Mouse (Mus musculus): ENCODE measurements around the gene 4931422A03Rik. TPM values are rescaled to one million over a fixed set of nuclear protein-coding genes. Genes with fewer than 3 reads are reported as not detected.
"Not testable (repeated sequence)": the region's sequence is repeated elsewhere in the genome, so short reads cannot be mapped to it uniquely, and the experiment has no call there.

The 4931422A03Rik gene
- total RNA-seq, 1 experiment from 2014 or later, result not detected

DNA sequence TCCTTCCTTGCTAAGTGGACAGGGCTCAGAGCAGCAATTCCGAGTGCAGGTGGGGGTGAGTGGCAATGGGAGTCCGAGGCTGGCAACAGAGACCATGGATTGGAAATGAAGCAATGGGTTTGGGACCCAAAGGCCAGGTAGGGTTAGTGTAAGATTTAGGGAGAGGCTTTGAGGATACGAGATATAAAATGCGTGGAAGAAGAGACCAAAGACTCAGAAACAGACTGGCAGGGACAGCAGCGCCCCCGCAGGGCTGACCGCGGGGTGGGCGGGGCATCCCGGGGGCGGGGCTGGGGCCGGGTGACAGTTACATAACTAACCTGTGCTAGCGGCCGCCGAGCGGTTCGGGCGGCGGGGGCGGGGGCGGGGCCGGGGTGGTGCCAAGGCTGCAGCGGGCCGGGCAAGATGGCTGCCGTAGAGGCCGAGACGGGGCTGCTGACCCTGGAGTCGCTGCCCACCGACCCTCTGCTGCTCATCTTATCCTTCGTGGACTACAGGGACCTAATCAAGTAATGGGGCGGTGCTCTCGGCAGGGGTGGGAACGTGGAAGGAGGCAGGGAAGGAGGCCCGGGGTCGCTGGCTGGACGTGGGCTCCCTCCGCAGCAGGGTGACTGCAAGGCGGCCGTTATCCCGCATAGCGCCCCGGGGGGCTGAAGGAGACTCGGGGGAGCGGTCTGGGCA lies 563 bp downstream of the 4931422A03Rik start, which contains the start of gene Fbxo3:
Fbxo3 (plus strand) TSS at position 264 of the 681 bp plus-strand sequence.
- peak; percentile 93 for DNase-seq

GRCm38 (mm10) chr2:104024656-104025055 lies 3.5 kb downstream of the 4931422A03Rik start:
- no peak for DNase-seq

GRCm38 (mm10) chr2:104023096-104023495 lies 5.1 kb downstream of the 4931422A03Rik start:
- DNase-seq, result no peak

GRCm38 (mm10) chr2:104008853-104009252 lies 19.3 kb downstream of the 4931422A03Rik start:
- not testable (repeated sequence) for DNase-seq

GRCm38 (mm10) chr2:104007793-104008519 lies 20.2 kb downstream of the 4931422A03Rik start:
- no peak for DNase-seq

DNA sequence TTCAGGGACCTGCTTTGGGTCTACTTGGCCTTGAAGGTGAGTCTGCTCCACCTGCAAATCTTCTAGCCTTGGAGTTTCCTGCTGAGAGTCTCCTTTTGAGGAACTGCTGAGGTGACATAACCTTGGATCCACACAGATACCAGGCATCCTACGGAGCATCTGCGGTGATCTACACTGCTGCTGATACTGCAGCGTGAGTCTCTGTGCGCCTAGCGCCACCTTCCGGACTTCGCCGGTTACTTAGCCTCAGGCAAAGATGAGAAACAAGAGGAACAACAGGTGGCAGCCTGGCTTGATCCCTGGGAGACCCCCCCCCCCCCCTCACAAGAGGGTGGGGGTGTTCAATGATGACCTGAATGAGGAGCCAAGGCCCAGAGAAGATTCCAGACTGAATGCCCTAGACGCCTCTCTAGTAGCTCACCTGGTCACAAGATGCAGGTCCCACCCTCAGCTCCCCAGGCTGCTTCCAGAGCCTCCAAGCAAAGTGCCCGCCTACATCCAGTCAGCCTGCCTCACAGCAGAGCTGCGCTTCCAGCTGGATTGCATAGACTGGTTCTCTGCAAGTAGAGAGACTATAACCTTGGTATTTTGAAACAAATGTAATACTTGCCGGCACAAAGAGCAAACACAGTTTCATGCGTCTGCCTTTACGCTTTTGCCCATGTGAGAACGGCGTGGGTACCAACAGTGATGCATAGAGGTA lies 25.3 kb downstream of the 4931422A03Rik start:
- peak; percentile 73 for DNase-seq

DNA sequence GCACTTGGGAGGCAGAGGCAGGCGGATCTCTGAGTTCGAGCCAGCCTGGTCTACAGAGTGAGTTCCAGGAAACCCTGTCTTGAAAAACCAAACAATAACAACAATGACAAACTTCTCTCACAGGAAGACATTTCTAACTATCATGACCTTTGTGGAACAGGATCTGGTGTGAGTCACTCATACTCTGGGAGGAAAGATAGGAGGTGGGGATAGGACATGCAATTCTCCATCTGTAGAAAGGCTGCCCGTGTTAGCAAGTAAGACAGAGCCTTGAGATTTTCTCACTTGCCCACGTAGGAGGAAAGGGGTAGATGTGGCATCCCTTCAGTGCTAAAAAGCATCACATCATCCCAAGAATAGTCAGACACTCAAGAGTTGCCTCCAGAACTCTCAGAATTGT lies 26.3 kb downstream of the 4931422A03Rik start:
- no peak for DNase-seq

GRCm38 (mm10) chr2:104001076-104001475 lies 27.1 kb downstream of the 4931422A03Rik start:
- DNase-seq, result peak; percentile 36

DNA sequence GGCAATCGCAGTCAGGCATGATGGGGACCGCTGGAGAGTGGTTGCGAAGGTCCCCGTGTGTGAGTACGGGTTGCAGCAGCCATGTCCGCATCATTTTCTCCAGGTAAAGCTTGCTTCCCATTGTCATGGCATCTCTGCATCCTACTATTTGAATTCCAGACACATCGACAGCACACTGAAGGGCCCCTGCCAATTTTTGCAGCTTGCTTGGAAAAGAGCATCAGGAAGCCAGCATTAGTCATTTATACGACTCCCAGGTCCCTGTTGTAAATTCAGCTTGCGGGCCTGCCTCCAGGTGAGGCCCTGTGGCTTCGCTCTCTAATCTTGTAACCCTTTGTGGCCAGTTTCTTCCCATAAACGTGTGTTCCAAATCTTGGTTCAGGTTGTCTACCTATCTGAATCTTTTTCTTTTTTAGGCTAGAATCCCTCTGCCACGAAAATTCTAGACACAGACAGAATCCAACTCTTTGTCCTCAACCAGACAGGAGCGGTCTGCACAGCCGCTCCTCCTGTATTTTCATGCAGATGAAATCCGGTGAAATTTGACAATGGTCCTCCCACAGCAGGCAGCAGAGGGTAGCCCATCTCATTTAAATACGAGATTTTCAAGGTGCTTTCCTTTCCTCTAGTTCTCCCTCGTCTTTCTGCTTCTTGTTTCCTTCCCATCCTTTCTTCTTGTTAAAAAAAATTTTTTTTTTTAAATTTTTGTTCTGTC lies 35.4 kb downstream of the 4931422A03Rik start:
- DNase-seq, result no peak

DNA sequence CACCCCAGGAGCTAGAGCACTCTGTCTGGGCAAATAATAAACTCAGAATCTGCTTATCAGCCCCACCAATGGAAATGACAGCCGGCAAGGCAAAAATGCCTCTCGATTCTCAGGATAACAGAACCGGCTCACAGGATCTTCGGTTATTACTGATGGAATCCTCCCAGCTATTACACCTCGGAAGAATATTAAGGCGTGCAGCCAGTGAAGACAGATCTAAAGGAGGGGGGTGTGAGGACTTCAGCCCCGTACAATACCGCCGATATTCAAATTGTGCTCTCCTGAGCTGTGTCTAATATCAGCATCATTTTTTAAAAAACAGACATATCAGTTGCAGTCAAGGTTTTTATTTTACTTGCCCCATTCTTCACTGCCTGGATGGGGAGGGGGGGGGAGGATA lies 36.0 kb downstream of the 4931422A03Rik start:
- DNase-seq, result no peak

DNA sequence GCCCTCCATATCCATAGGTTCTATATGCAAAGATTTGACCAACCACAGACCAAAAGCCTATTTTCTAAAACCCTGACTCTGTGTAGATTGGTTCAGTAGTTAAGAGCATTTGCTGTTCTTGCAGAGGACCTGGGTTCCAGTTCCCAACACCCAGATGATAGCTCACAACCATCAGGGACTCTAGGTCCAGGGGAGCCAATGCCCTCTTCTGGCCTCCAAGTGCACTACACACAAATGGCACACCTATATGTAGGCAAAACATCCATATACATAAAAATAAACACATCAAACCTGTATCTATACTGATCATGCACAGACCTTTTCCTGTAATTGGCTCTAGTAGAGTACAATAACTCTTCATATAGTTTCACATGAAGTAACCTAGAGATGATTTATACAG lies 36.9 kb downstream of the 4931422A03Rik start:
- no peak for DNase-seq

DNA sequence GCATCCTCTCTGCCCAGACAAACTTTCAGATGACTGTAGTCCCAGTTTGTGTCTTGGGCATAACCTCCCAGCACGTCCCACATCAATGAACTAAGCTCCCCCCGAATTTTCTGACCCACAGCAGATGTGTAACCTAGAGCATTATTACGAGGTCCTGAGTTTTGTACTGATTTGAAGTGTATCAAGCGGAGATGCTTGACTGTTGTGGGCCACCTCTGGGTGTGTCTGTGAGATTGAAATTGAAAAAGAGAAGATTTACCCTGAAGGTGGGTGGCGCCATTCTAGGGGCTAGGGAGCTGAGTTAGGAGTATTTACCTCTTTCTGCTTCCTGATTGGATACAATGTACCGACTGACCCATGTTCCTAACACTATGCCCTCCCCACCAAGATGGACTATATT lies 38.4 kb downstream of the 4931422A03Rik start:
- DNase-seq, result no peak

- DNase-seq, result not testable (repeated sequence)
These were observed 40.6 kb downstream of the 4931422A03Rik start for GRCm38 (mm10) chr2:103987595-103987994.

- DNase-seq, result no peak
These were observed 45.0 kb downstream of the 4931422A03Rik start for GRCm38 (mm10) chr2:103983146-103983545.

GRCm38 (mm10) chr2:103982250-103982649 lies 45.9 kb downstream of the 4931422A03Rik start:
- peak; percentile 91 for DNase-seq

GRCm38 (mm10) chr2:103977716-103978115 lies 50.4 kb downstream of the 4931422A03Rik start:
- no peak for DNase-seq

- DNase-seq, result no peak
These were observed 50.9 kb downstream of the 4931422A03Rik start for GRCm38 (mm10) chr2:103977216-103977615.

DNA sequence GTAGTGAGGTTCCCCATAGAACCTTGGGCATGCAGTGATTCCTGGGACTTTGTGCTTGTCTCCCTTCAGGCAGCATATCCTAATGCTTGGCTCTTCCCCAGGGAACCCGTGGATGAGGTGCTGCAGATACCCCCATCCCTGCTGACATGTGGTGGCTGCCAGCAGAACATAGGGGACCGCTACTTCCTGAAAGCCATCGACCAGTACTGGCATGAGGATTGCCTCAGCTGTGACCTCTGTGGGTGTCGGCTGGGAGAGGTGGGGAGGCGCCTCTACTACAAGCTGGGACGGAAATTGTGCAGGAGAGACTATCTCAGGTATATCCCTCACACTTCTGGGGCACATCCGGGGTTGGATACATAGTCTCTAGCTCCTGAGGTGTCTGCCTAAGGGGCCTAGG lies 52.3 kb downstream of the 4931422A03Rik start:
- DNase-seq, result no peak

DNA sequence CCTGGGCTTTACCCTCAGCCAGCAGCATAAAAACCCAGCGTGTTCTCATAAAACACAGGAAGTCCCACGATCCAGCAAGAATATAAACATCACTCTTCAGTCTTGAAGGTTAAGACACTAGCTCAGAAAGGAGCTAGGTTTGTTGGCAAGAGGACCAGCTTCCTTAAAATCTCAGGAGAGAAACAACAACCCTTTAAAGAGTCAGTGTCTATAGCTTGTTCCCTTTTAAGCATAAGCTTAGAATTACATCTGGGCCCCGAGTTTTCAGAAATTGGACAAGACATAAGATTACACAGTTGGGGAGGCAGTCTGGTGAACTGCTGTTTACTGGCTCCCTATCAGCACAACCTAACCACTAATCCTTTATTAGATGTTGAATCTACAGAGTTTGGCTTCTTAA lies 56.3 kb downstream of the 4931422A03Rik start:
- no peak for DNase-seq

- peak; percentile 13 for DNase-seq
These were observed 57.1 kb downstream of the 4931422A03Rik start for GRCm38 (mm10) chr2:103970791-103971649.

All from adrenal gland, postnatal 14 days (tissue).